Mouse (Mus musculus): ENCODE data around the gene Ccdc181.

DNA sequence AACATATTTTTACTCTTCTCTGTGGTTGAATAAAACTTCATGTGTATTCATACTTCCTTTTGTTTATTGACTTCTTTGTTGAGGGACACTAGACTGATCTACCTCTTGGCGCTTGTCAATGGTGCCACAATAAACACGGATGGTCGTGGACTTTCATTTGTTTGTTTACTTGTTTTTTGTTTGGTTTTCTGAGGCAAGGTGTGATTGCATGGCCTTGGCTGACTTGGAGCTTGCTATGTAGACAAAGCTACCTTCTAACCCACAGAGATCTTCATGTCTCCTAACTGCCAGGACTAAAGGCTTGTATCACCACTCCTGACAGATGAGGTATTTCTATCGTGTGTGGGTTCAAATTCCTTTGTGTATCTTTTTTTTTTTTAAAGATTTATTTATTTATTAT, 48.8 kb downstream of the Ccdc181 start:
- no peak for TF ChIP-seq CTCF (IDR thresholded peaks at IDR 0.05; ENCODE audit: insufficient read depth, low read depth, low read length)
- no peak for TF ChIP-seq POLR2A (IDR thresholded peaks at IDR 0.05; ENCODE audit: insufficient read depth, low read depth, low read length)
